Mouse (Mus musculus) liver (tissue): ENCODE results near the gene Hoxd8.

Experiments
- DNase-seq: peaks from one replicate; pipeline ENCODE4 v3.0.0-alpha.2; 2020; ENCODE audit warnings: mixed read lengths

Hoxd8 gene

DNA sequence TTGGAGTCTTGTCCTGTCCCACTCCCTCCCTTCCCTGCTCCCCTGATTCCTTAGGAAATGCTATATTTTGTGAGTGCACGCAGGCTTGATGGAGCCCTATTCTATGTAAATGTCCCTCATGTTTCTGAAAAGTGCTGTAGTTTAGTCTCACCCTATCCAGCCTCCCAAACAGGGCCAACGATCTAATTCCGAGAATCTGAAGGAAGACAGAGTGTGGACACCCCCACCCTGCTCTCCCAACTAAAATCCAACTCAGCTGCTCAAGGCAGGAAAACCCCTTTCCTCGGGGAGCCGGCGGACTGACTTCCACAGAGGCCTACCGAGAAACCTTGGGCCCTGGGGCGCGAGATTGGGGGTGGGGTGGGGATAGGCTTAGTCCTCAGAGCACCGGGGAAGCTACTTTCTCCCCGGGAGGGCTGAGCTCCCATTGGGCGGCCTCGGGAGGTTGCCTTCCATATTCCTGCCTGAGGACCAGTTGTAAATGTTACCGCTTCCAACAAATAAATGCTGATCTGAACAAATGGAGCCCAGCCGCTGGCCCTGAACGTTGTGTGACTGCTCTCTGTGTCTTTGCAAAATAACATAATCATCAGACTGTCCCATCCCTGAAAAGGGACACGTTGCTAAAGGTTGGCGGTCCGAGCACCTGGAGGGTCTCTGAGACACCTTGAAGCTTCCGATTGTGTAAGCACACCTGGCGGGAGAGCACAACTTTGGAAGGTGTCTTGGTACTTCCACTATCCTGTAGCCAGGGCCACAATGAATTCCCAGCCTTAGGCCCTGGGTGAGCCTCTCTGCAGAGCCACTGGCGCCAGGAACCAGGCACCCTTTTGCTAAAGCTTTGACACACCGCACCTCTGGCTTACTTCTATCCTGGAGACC, 4.5 kb upstream of the Hoxd8 start:
- DNase-seq, result no peak

DNA sequence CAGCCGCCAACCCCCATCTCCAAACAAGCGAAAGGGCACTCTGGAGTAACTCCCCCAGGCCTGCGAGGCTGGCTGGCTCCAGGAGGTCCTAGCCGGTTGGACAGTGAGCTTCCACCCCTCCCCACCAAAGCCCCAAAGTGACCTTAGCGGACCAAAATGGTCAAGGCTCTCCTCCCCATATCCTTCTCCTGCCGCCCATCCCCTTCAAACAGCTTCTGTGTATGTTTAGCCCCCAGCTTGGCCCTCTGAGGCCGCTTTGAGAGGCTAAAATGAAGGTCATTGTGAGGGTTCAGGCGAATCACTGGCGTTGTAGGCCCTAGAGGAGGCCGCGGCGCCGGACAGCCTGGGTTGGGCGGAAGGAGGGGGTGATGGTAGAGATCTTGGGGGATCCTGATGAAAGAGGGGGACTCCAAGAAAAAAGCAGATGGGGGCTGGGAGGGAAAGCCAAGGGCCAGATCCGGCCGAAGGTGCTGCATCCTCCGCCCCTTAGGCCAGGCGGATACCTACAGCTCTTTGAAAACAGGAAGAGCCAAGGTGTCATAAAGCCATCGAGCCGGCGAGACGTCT, 3.8 kb upstream of the Hoxd8 start:
- no peak for DNase-seq

DNA sequence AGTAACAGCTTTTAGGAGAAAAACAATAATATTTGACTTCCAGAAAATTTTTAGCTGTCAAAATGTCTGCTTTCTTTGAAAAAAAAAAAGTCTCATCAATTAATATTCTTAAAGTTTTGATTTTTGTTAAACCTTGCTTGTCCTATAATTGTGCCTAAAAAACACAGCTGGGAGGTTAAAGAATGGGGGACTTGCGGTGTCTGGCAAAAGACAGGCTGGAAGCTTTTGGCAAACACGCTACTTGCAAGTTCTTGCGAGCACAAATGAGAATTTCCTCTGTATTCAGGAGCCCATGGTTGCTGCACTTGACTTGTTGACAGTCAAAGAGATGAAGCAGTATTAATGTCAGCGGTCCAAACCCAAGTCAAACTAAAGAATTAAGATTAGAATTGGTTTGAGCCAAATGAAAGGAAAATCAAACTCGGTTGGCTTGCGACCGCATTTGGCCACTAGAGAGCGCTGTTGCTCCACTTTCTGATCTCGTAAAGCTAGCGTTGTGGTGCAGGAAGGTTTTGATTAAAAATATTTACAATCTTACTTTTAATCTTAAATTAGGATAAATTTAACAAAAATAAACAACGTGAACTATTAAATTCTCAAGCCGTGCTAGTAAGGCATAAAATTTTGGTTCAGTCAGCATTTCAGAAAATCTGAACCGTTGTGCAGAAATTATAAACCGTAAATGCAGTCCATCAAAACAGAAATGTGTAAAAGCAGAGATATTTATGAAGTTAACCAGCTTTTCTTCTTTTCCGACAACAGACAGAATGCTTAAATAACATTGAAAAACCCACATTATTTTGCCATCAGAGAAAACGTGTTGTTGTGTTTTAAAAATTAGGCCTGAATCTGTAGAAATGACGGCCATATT, 2.2 kb upstream of the Hoxd8 start:
- peak; percentile 60 for DNase-seq

GRCm38 (mm10) chr2:74702820-74703219, 1.6 kb upstream of the Hoxd8 start:
- DNase-seq, result no peak

DNA sequence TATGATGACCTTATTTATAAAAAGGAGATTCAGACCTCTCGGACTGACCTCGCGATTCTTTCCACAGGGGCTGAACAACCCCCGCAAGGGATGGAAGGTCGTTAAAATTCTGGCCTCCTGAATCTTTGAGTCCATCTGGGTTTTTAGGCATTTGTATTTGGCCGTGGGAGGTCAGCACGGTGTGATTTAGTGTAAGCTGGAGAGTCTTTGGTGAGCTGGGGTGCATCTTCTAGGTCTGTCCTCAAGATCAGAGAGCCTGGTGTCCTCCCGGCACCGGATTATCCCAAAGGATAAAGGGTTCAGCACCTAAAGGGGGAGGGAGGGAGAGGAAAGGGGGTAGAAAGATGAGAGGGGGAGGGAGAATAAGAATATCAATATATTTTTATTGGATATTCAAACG, 1.1 kb upstream of the Hoxd8 start:
- DNase-seq, result no peak

- no peak for DNase-seq
Observed at GRCm38 (mm10) chr2:74703720-74704392, 559 bp upstream of the Hoxd8 start.

DNA sequence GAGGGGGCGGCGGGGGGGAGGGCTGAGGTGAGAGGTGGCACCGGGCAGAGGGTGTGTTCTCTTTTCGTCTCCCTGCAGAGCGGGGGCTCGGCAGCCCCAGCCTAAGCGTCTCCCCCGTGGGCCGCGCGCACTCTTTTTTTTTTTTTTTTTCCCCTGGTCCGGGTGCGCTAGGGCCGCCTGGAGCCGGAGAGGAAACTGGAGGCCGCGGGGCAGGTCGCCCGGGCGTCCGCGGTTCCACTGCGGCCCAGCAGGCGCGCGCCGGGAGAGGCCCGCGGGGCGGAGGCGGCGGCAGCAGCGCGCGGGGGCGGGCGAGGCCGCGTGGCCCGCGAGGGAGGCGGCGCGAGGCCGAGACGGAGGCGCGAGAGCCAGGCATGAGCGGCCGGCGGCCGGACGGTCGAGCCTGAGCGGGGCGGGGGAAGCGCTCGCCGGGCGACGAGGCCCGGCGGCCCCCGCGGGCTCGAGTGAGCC, 618 bp downstream of the Hoxd8 start:
- no peak for DNase-seq

DNA sequence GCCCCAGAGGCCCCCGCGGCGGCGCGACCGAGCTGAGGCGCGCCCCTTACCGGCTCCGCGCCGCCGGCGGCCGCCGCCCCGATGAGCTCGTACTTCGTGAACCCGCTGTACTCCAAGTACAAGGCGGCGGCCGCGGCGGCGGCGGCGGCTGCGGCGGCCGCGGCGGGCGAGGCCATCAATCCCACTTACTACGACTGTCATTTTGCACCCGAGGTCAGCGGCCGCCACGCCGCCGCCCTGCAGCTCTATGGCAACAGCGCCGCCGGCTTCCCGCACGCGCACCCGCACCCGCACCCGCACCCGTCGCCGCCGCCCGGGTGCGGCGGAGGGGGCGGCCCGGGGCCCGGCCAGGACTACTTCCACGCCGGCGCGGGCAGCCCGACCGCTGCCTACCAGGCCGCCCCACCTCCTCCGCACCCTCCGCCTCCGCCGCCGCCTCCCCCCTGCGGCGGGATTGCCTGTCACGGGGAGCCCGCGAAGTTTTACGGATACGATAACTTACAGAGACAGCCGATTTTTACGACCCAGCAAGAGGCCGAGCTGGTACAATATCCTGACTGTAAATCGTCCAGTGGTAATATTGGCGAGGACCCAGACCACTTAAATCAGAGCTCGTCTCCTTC, 1.2 kb downstream of the Hoxd8 start:
- DNase-seq, result no peak

DNA sequence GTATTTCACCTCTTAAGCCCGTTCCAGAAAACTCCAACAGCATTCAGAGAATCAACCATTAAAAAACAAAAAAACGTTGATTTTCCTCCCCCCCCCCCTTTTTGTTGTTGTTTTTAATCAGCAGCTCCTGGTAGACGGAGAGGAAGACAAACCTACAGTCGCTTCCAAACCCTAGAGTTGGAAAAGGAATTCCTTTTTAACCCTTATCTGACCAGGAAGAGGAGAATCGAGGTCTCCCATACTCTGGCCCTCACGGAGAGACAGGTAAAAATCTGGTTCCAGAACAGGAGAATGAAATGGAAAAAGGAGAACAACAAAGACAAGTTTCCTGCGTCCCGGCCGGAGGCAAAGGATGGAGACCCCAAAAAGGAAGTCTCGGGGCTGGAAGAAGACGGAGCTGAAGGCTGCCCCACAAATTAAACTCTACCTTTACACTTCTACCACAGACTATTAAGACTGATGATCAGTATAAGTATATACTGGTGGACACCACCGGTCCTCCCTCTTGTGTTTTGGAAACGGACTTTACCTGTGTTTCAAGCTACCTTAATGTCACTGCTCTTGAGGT, 2.1 kb downstream of the Hoxd8 start:
- DNase-seq, result no peak

DNA sequence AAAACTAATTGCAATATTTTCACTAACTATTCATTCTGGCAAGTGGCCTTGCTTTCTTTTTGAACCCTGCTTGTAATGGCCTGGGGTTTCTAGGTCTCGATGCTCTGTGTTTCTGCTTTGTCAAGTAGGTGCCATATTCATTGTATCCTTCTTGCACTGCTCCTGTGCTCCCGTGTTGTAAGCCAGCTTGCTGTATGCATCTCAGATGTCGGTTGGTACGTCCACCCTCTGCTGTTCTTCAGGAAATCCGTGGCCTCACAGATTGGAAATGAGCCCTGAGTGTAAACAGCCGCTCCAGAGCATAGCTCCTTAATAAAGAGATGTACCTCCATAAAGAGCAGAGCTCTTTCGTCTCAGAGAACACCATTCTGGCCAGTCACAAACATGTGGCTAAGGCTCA, 3.2 kb downstream of the Hoxd8 start:
- DNase-seq, result no peak

DNA sequence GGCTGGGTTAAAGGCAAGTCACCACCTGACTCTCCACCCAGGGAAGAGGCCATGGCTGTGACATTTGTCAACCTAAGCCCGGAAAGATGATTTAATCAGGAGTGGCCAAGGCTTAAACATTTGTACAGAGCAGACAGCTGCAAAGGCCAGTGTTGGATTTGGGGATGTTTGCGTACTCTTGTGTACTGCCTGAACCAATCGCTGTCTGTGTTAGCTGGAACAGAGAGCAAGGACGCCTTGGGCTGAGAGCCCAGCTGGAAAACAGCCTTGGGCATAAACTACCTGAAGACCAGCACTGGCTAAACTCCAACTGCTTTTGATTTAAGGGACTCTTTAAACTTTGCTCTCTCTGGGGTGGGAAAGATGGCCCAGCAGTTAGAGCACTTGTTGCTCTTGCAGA, 4.3 kb downstream of the Hoxd8 start:
- no peak for DNase-seq

GRCm38 (mm10) chr2:74709465-74710419, 5.3 kb downstream of the Hoxd8 start:
- DNase-seq, result no peak

- DNase-seq, result no peak
Observed at GRCm38 (mm10) chr2:74710929-74711543, 6.6 kb downstream of the Hoxd8 start.

DNA sequence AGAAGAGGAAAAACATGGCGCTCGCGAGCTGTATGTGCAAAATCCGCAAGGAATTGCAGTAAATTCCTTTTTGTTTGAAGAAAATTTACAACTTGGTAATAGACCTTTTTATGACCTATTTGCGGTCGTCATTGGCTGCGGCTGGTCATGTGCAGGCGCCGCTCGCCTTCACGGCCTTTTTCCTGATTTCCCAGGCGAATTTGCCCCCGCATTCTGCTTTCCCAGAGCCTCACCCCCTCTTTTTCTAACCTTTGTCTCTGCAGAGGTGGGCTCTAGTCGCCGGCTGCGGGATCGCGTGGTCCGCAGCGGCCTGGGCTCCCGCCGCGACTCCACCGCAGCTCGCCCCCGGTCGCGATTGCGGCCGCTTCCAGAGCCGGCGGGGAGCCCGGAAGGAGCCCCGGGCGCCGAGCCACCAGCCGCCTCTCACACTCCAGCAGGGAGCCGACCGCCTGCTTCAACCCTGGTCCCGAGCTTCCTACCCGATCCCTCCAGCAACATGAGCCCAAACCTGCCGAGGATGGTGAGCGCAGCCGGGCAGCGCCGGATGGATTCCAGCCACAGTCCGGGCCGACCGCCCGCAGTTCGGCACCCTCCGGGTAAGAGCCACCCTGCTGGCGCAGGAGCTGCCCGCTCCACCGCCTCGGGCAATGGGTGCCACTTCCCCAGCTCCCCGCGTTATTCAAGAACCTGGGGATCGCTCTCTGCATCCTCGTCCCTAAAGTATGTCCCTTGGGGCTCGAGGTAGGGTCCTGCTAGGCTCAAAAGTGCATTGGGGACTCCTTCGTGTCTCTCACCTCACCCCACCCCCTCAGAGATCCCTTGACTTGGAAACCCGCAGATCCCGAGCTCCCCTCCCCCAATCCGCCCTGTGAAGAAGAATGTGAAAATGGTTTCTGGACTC, 7.6 kb downstream of the Hoxd8 start, which contains the start of the genes Hoxd3 and Hoxd4:
Gene Hoxd3, plus strand, starts transcription at position 207 of the 901 bp plus-strand sequence.
Gene Hoxd4, plus strand, starts transcription at position 209 of the 901 bp plus-strand sequence.
- no peak for DNase-seq

GRCm38 (mm10) chr2:74713239-74714150, 9.1 kb downstream of the Hoxd8 start:
- DNase-seq, result no peak

DNA sequence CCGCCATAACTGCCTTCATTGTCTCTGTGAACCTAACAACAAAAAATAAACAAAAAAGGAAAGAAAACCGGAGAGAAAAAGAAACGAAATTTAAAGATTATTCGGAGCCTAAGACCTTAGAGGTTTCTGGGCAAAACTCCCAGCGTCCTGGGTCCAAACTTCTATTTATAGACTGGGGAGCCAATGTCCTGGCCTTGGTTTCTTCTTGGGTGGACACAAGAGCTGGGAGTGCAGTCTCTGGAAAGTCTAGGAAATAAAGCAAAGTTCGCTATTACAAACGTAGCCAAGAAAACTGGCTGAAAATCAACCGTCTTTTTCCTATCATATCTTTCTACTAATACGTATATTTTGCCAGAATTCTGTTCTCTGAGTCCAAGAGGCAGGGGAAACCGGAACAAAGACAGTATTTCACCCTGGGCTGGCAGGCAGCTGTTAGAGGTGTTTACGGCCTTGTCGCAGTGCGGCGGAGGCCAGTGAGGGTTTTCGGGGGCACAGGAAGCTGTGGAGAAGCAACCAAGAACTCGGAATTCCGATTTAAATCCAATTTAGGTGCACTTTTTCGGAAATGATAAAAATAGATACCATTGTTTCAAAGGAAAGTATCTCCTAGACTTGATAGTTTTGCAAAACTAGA, 9.9 kb downstream of the Hoxd8 start:
- DNase-seq, result no peak

DNA sequence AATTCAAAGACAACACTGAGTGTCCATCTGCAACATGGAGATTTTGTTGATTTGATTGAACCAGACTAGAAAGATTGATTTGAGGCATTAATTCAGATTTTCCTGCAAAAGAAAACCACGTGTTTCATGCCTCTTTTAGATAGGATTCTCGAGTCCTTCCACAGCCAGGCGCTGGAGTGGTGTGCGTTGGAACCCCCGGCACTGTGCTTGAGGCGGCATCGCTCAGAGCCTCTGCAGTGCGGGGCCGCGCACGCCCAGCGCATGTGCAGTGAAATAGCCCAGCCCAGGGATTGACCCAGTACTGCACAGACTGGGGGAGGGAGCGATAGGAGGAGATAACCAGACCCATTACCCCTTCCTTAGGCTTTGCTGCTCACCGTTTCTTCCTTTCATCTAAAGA, 10.5 kb downstream of the Hoxd8 start:
- no peak for DNase-seq
